Mouse (Mus musculus): ENCODE data around the gene Ehbp1.

Gene Ehbp1

DNA sequence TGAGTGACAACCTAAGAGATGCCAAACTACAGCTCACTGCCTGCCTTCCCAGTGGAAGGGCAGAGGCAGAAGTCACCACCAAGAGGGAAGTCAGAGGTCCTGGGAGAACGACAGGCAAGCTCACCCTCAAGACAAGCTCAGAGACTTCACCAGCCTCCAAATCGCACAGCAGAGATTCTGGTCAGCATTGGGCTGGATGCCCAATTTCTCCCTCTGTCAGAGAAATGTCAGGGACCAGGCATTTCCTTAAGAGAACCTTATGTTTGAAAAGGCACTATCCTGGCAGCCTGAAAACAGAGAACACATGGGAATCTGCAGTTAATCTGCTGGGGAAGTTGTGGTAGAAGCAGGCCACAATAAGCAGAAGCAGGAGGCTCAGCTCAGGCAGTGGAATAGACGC is 151.5 kb downstream of the Ehbp1 start:
- DNase-seq, result no peak

DNA sequence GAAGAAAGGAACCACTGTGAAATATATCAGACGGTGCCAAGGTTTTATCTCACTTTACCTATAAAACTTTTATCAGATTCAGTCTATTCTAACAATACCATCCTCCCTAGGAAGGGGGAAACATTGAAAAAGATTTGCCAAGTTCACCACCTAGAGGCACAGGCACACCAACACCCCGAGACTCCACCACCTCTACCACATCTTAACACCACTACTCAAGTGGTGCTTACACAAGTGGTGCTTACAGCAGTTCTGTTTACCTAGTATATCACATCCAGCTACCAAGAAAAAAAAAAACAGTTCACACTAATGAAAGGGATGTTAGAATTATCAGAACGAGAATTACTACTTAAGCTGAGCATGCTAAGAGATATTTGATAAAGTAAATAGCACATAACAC is 152.1 kb downstream of the Ehbp1 start:
- no peak for DNase-seq

DNA sequence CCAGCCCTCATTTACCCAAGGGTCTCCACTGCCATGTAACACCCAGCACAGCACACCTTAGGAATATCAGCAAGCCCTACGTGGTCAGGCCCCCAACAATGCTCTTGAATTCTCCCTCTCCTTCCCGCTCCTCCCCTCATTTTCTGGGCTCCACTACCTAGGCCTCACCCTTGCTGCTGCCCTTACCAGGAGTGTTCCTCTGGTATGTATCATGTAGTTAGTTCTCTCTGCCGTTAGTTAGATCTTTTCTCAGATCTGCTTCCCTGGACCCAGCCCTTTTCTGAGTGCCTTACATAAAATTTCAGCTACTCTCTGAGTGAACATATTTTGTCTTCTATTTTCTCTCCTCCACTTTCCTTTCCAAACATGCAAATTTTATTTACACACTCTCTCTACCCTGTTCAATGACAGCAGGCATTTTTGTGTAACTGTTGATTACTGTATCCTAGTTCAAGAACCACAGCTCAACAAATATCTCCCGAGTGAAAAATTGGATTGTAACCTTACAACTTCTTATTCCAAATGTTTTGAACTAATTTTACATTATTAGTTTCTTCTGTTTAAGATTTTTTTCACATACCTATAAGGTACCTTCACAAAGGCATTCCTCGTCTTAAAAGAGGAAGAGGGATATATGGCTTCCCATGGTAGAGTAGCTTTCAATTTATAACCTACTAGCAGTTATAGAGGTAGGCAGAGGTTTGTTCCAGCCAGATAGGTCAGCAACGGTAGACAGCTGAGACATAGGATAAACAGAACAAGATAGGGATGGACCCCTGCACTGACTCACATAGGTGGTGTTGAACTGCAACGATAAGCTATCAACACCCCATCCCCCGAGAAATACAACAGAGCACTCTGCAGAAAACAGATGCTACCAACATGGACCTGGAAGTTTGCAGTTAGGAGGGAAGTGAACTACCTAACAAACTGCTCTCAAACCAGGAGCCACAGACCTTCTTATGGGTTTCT is 160.3 kb downstream of the Ehbp1 start:
- no peak for DNase-seq

DNA sequence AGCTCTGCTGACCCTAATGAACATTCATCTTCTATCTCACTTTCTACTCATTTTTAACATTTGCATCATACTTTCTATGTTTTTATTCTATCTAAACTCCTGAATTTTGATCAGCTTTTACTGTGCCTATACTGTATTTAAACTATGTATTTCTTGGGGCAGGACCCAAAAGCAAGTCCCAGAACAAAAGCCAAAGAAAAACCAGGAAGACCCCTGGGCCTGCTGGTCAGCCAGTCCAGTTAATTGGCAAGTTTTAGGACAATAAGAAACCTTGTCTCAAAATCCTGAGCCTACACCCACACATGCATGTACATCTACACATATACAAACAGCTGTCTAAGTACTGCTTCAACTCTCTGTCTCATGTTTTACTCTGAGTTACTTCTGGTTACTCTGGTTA is 161.9 kb downstream of the Ehbp1 start:
- DNase-seq, result no peak

DNA sequence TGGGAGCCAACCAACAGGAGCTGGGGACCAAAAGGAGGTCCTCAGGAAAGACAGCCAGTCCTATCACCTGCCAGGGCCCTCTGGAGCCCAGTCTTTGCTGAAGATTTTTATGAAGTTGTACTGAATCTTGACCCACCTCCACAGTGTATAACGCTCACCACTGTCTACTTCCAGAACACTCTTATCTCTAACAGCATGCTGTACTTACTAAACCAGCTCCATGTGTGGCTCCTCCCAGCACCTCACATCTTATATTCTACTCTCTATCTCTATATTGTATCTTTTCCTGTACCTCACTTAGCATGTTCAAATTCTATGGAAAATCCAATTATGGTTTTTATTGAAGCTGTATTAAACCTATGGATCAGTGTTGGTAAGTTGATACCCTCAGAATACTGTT is 163.5 kb downstream of the Ehbp1 start:
- DNase-seq, result no peak

DNA sequence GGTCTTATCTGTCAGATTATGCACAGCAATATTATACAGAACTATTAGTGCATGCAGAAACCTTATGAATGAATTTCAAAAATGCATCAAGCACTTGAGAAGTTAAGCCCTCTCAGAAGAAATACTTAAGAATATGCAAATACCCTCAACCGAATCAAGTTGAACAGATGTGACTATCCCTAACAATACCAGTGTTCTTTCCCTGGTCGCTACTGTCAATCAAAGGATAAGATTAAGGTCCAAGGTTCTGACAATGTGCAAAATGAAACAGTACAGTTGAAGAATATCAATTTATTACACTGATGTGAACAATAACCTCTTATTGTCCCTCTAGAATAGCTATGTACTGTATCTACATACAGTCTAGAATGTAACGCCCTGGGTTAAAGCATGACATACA is 167.8 kb downstream of the Ehbp1 start:
- DNase-seq, result no peak

DNA sequence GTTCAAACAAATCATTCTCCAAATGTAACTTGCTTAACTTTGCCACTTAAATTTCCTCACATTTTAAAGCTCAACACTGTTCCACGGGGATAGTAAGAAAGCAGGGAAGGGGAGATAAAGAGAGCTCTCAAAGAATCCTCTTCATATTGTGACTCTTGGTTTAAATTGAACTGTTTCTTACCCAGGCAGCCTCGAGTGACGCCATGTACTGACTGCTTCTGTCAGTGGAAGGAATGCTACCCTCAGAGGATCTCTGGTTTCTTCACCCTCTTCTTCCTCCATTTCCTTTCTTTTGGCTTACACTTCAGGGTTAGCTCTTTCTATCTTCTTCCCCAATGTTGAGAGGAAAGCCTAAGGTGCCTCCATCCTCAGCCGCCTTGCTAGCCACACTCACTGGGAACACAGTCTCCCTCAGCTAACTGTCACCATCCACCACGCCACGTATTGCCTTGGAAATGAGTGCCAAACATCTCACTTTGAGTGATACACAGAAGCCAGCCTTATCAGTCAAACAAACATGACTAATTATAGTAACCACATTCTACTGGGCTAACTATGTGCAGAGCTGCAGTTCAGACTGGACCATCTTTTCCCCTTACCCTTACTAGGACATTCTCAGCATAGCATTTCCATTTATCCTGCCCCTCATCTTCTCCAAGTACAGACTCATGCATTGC is 171.0 kb downstream of the Ehbp1 start:
- DNase-seq, result no peak

DNA sequence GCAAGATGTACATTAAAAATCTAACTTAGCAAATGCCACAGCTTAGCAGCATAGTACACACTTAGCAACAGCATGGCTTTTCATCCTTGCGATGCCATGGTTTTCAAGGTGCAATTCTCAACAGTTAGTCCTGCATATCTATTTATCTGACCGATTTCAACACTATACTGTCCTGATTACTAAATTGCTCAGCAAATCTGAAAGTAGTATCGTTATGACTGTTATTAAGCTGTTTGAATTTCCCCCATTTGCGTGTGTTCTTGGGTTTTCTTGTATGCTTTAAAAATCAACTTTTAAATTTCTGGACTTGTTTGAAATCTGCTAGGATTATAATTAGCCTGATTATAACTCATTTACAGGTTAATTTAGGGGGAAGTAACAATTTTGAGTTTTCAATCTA is 184.2 kb downstream of the Ehbp1 start:
- DNase-seq, result no peak

DNA sequence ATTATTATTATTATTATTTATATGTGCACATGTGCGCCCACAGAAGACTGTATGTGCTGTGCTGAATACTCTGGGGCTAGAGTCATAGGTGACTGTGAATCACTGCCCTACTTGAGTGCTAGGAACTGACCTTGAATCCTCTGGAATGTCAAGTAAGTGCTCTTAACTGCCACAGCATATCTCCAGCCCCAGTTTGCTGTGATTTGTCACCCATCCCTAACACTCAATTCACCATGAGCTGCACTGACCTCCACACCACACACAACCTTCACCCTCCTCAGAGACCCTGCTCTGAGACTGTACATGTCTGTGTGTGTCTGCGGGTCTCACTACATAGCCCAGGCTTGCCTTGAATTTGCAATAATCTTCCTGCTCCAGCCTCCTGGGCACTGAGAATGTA is 185.9 kb downstream of the Ehbp1 start:
- DNase-seq, result no peak

DNA sequence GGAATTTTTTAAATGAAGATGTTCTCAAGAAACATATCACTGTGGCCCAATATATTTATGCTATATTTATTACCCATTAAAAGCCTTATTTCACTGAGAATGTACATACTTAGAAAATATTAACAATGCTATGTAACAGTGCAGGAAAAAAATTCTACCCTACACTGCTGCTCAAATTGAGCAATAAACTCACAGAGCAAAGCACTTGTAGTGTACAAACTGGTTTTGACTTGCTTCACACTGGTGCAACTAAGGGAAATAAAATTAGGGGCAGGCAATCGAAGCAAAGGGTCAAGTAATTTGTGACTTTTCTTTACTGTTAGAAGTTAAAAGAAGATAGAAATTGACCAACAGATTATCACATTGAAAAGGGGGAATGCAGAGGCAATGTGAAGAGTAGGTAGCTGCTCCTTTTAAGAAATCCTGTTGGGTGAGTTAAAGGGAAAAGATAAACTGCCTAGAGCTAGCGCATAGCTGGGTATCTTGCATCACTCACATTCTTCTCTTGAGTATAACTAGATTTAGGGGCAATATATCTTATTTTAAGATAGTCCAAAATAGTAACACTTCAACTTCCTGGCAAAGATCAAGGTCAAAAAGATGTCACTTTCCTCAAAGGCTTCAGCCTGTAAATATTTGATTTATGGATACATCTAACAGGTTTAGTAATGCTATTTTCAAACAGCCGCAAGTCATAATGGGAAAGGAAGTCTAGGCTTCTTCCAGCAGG is 186.6 kb downstream of the Ehbp1 start:
- DNase-seq, result no peak

DNA sequence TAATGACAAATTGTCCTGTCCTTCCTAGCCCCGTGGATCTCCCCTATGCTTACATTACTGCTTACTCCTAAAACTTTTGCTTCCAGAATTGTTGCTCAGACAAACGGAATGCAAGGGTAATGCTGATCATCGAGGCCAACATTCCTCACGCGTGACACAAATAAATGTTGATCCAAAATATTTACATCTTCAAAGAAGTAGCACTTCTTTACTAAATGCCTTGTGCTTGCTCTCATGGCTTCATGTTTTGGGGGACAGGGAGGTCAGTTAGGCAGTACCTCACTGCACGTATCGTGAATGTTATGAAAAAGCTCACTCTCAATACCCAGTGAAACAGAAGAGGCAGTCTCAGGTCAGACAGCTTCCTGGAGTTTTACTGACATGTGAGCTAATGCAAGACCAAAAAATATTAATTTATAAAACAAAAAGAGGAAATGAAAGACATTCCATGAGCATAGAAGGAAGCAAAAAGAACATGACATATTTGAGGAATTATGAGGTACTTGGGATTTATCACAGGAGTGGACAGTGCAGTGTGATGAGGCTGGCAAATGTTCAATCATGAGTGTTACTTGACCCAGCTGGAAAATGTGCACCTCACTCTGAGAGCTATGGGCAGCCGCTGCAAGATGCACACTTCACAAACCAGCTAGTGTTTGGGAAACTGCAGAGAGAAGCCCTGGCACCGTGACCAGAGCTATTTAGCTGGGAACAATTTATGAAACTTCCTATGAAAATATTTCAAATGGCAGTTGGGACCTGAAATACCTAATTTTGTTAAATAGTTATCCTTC is 187.4 kb downstream of the Ehbp1 start:
- no peak for DNase-seq

DNA sequence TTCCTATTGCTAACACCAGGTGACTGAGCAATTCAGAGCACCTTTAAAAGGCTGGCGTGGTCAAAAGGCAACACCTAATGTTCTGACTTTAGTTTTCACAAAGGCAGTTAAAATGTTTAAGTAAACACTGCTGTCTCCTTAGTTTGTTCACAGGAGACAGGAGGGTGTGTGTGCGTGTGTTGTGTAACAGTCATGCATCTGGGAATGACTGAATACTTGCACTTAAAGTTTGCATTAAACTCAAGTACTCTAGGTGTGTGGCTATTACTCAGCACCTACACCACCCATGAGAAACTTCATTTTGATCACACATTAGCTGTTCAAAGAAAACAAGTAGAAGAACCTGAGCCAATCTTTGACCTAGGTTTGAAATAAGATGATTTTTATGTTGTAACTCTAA is 201.4 kb downstream of the Ehbp1 start:
- no peak for DNase-seq

DNA sequence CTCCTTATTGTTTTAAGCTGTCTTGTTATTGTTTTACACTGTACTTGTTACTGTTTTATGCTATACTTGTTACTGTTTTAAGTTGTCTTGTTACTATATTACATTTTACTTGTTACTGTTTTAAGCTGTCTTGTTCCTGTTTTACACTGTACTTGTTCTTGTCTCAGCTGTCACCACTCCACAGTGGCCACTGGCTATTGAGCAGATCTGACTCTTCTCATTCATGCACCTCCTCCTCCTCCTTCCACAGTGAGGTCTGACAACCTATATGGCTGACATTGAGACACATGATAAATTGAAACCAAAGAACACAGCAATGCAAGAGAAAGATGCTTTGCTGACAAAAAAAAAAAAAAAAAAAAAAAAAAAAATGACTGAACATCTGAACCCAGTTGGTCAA is 203.6 kb downstream of the Ehbp1 start:
- DNase-seq, result no peak

DNA sequence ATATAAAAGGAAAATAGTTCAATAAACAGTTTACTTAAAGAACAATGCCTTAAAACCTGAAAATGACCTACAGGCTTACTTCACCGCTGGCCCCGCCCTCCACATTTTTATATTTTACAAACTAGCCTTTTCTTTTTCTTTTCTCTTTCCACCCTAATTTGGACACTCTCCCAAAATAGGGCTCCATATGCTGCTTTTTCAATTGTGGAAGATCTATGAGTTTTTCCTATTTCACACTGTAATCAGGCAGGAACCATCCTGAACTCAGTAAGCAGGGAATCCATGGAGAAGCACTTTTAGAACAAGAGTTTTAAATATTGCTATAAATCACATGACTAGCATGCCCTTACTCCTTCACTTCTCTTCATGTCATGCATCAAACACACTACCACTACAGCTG is 216.9 kb downstream of the Ehbp1 start:
- no peak for DNase-seq

DNA sequence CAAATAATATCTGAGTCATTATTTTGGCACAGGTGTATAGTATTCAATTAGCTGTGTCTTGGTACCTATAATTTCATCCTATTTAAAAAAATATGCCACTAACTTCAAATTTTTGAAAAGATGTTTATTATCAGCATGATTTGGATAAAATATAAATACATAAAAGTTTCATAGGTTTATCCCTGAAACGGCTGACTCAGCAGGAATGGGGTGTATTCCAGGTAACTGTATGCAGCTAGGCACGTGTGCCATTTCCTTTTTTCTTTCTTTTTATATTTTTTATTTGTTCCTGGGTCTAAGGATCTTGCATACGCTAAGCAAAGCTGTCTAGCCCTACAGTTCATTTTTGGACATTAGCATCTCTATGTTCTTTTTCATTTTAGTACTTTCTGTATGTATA is 223.2 kb downstream of the Ehbp1 start:
- DNase-seq, result no peak

DNA sequence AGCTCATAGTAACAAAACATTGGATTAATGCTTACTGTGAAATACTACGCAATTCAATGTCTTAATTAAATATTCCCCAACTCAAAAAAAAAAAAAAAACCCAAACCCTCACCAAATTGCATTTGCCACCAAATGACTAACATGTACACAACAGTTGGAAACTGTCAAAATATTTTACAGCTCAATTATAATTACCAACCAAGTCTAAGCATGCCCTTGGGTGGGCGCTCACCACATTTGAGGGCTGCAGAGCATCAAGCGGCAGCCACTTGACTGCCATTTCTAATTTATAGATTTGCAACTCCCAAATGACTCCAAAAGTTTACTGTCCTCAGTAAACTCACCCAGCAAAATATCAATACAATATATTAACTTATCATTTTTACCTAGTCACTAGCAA is 229.9 kb downstream of the Ehbp1 start:
- no peak for DNase-seq

DNA sequence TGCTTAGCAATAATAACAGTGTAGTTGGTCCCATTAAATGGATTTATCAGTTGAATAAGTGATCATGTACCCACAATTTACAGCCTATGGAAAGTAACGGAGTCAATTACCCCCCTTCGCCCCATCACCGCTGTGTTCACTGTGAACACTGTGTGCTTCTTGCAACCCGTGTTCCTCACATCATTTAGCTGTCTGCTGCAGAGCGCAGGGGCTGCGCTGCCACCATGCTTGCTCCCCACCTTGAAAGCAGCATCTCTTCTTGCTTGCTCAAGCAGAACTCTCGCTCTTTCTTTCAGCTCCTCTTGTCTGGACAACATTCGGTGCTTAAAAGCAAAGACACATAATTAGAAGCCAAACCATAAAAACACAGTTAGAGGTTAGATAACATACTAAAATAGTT is 252.7 kb downstream of the Ehbp1 start:
- no peak for DNase-seq

DNA sequence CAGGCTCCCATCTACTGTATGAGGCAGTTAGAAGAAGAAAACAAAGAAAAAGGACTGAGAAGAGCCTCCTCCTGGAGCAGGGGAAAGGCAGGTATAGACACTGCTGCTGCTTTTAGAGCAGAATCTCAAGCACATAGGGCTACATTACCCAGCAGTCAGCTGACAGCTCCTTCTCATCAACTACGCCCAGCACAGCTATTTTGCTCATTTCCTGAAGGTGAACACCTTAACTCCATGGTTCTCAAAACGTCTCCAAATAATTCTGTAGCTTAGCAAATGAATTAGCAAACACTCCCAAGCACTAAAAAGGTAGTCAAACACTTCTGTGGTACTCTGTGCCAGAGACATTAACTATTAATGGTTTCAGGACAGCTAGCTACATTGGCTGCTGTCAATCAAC is 278.7 kb downstream of the Ehbp1 start:
- no peak for DNase-seq

DNA sequence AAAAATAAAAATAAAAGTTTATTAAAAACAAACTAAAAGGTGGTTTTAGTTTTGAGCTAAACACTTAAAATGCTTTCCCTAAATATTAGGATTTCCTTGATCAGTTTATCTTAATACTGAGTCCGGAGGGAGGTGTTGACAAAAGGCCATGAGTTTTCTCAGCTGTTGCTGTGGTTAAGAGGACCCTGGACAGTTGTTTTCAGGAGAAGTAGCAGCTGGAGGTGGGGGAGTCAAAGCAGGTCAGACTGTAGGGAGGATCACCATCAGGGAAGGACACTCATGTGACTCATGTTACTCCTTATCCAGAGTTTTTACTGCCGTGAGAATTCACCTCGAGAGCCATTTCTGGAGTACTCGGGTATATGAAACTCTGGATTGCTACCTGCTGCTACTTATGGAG is 280.4 kb downstream of the Ehbp1 start:
- no peak for DNase-seq

DNA sequence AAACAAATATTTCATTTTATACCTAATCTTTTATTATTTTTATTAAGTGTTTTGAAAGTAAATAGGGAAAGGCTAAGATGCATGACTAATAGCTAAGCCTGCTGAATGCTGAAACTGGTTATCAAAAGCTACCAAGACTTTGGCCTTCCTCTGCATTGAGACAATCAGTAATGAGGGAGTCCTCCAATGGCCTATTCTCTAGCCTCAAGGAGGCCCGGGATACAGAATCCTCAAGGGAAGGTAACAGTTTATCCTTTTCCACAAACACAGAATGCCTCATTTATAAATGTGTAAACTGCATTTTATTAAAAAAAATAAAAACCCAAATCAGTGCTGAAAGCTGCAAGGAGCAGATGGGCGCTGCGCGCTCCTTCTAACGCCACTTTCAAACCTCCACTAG is 284.6 kb downstream of the Ehbp1 start:
- no peak for DNase-seq

DNA sequence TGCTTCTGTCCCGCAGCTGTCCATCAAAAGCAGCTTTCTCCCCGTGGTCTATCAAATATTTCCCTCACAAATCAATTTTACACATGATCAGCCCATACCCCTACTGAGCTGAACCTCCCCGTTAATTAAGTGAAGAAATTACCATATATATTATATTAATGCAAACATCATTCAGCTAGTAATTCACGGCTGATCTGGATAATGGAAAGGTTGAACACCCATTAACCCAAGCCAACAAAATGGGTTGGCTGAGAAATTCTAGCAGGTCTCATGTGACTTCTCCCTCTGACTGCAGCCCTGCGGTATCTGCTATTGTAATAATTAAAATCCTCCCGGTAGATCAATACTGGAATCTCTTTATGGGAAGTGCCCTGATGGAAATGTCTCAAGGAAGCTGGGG is 286.2 kb downstream of the Ehbp1 start:
- no peak for DNase-seq

DNA sequence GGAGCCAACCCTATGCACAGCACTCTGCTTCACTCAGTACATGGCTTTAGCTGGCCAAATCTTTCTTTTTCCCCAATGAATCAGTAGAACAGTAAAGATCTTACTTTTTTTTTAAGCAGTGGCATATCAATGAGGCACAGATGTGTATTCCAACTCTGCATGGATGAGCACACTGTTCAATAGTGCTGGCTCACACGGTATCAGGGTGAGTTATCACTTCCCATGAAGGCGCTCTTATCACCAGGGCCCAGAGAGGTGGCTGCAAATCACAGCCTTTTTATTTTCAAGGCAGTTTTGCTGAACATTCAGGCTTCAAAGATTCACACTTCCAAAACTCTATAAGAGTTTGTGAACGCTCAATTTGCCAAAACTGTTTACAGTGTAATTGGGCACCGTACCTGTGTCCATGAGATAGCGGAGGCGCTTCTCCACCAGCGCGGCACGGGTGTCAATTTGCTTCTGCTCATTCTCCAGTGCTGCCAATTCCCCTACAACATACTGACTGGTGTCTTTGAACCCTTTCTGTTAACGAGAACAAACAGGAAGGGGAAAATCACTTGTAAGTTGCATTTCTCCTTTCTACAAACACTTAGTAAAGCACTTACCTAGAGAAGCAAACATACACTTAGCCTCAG is 288.9 kb downstream of the Ehbp1 start:
- no peak for DNase-seq
